Mouse (Mus musculus): ENCODE results near the gene Grm4.

Gene Grm4

DNA sequence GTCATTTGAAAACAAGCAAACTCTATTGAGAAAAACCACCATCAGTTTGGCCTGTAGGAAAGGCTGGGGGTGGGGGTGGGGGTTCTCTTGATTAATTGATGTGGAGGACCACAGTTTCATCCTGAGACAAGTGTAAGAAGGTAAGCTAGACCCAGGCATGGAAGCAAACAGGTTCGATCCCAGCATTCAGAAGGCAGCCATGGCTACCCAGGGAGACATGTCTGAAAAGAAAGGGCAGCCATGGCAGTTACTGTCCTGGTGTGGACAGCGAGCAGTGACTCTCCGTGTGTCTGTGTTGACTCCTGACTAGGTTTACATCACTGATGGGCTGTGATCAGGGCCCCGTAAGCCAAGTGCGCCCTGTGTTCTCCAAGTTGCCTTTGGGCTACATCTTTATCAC, at the start of gene Grm4:
Gene Grm4 (minus strand): TSS at position 101 of the 400 bp plus-strand sequence.
- DNase-seq (ENCODE audit: low spot score in 2 of 2): no peak

DNA sequence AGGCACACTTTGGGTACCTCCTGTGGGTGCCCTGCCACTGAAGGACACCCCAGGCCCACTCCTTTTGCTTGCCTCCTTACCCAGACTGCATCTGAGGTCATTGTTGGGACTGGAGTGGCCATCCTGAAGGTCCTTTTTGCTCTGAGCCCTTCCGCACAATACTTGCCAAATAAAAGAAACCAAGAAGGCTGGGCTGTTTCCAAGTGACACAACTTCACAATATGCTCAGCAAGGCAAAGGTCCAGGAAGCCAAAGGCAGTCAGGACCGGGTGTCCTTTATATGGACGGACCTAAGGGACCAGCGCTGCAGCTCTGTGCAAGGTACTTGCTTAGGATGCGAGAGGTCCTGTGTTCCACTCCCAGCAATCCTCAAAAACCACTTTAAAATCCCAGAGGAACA, 47.0 kb upstream of the Grm4 start:
- DNase-seq (ENCODE audit: low spot score in 2 of 2): no peak

DNA sequence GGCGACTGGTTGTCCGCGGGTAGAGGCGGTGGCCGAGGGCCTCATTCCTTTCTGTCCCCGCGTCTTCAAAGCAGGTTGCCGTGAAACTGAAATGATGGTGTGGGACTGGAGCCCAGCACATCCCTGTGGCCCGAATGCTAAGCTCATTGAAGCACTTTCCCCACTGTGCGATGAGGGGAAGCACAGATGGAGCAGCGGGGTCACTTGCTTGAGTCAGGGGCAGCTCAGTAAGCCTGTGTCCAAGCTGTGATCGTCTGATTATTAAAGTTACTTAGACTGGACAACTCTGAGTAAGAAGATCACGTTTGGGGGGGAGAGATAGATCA, 44.7 kb upstream of the Grm4 start:
- no peak for DNase-seq (ENCODE audit: low spot score in 2 of 2)

- peak; percentile 96 to 97 for DNase-seq (ENCODE audit: low spot score in 2 of 2)
Observed at GRCm38 (mm10) chr17:27565163-27565941, 44.1 kb upstream of the Grm4 start, which contains the start of gene AI413582. Gene AI413582, minus strand, starts transcription at chr17:27565756.

- no peak for DNase-seq (ENCODE audit: low spot score in 2 of 2)
Observed at GRCm38 (mm10) chr17:27564391-27565162, 43.4 kb upstream of the Grm4 start.

DNA sequence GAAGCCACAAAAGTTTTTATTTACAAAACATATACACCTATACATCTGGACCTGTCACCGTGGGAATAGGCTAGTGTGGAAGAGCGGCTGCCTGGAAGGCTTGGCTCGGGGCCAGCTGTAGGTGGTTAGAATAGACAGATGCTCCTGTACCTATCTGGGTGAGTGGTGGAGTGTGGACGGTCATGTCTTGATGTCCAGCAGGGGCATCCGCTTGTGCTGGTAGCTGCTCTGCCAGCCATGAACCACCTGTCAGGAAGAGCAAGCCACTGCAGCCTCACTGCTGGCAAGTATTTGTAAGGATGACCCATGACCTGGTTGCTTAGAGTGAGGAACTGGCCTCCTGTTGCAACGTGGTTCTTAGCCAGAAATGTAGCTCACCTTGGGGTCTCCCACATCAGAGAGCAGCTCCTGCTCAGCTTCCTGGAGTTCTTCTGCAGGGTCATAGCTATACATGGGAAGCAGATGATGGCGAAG, 42.6 kb upstream of the Grm4 start:
- DNase-seq (ENCODE audit: low spot score in 2 of 2): no peak

DNA sequence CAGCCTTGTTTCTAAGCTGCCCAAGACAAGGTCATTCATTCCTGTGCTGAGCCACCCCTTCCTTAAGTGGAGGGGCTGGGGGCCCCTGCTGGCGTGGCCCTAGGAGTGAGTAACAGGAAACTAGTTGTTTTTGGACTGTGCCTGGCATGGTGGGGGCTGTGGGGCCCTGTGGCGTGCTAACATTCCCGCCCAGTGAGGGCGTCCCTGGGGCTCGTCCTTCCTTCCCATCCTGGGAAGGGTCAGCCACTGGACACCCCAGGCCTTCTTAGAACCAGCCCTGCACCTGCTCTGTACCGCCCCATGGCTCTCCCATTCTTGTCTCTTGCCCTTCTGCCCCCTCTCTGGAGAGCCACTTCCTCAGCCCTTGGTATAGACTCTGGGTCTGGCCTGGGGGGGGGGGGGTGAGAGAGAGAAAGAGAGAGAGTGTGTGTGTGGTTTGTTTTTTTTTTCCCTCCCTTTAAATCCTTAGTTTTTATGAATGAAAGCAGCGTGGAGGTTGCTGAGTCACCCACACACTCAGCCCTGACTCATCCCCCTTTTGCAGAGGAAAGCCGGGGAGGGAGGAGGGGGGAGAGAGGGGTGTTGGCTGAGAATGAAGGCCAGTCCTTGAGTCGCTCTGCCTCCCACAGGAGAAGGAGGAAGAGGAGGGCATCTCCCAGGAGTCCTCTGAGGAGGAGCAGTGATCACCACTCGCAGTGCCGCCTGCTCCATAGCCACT, 40.8 kb upstream of the Grm4 start:
- peak in 1 of 2 experiments; percentile 73 for DNase-seq (ENCODE audit: low spot score in 2 of 2)

- DNase-seq (ENCODE audit: low spot score in 2 of 2): no peak
Observed at GRCm38 (mm10) chr17:27560926-27561480, 39.8 kb upstream of the Grm4 start.

GRCm38 (mm10) chr17:27559596-27559995, 38.4 kb upstream of the Grm4 start:
- no peak for DNase-seq (ENCODE audit: low spot score in 2 of 2)

- DNase-seq (ENCODE audit: low spot score in 2 of 2): no peak
Observed at GRCm38 (mm10) chr17:27558845-27559244, 37.6 kb upstream of the Grm4 start.

- DNase-seq (ENCODE audit: low spot score in 2 of 2): no peak
Observed at GRCm38 (mm10) chr17:27557927-27558661, 36.9 kb upstream of the Grm4 start.

- DNase-seq (ENCODE audit: low spot score in 2 of 2): peak in 1 of 2 experiments; percentile 72
Observed at GRCm38 (mm10) chr17:27557181-27557926, 36.2 kb upstream of the Grm4 start.

DNA sequence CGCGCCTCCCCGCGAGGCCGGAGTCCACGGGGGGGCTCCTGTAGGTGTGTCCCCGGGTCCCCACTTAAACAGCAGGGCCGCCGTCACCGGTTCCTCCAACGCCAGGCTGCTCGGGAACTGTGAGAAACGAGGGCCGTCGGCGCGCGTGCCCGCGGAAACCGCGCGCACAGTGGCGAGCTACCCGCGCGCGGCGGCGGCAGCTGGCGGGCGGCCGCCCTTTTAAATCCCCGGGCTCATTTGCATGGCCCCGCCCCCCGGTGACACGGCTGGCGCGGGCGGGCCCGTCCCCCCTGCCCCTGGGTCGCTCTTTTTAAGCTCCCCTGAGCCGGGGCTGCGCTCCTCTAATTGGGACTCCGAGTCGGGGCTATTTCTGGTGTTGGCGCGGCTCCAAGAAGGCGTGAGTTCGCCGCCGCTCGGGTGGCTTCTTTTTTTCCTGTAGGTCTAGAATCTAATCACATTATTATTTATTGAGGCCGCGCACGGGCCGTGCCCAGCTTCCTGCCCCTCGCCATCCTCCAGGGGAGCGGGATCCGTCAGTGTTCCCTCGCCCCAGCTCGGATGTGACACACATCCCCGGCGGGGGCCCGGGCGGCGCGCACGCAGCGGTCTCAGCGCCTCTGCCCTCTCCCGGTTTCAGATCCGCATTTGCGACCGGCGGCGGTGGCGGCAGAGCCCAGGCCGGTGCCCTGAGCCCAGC, 35.3 kb upstream of the Grm4 start, which contains the start of gene Hmga1:
Gene Hmga1 (plus strand): TSS at position 183 of the 697 bp plus-strand sequence.
- peak; percentile 90 to 91 for DNase-seq (ENCODE audit: low spot score in 2 of 2)

GRCm38 (mm10) chr17:27555512-27556172, 34.4 kb upstream of the Grm4 start:
- DNase-seq (ENCODE audit: low spot score in 2 of 2): peak in 1 of 2 experiments; percentile 69

- DNase-seq (ENCODE audit: low spot score in 2 of 2): no peak
Observed at GRCm38 (mm10) chr17:27555075-27555511, 33.9 kb upstream of the Grm4 start.

DNA sequence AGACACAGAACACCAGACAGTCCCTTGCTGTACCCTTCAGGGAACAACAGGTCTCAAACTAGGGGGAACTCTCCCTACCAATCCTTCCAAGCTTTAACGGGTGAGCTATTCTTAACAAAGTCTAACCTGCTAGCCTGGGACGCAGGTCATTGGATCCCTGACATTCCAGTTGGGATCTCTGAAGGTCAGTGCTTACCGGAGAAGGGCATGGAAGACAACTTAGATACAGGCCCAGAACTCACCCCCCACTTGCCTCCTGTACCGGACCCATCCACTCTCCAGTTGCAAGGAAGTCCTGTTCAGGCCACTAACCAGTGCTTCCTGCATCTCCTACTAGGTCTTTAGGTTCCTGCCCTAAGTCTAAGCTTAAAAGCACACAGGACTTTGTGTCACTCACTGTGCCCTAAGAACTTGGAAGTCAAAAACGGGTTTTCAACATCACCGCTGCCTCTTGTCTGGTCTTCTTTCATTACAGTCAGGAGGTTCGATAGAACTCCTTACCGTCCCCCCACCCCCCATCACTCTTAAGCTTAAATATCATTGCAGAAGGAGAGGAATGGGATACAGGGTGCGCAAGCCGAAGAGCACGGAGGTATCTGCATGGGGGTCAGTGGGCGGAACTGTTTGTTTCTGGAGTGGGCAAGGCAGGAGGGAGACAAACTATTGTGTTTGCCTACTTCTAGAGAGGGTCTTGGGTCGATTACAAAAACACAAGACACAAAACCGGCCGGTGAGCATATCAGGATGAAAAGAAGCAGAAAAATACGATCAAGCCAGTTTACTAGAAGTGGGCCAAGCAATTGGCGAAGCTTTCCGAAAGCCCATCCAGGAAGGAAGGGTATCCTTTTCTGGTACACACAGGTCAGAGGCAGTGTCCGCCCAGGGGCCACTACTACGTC, 33.1 kb upstream of the Grm4 start:
- no peak for DNase-seq (ENCODE audit: low spot score in 2 of 2)

DNA sequence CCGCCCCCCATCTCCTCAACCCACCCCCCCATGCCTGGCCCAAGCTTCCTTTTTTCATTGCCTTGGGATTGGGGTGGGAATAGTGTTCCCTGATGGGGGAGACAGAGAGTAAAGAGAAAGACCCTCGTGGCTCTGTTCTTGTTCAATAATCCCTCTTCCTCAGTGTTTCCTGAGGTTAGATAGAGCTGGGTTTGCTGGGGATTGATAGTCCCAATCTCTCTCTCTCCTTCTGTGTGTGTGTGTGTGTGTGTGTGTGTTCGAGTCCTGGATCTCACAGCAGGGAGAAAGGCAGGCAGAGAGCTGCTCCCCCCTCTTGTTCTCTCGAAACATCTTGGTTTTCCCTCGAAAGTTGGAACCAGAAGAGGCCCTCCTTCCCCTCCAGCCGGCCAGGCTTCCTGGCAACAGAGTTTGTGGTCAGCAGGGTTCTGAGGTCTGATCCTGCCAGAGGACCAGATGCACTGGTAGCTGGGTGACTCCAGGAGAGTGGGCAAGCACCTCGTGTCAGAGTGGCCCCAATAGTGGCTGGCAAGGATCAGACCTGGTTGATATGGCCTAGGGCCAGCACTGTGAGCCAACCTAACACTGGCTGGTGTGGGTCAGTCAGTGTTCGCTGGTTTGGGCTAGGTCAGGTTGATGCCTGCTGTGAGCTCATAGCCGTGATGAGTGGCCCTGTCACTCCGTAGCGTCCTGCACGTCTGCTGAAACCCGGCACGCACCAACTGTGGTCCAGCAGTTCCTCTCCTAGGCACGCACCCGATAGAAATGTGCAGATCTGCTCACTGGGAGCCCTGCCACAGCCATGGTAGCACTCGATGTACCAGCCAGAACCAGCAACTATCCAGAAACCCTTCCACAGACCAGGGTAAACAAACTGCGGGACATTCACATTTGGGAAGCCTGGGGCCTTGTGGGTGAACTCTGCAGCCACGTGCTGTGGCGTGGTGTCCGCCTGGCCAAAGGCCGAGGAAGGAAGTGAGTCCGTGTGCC, 31.3 kb upstream of the Grm4 start:
- DNase-seq (ENCODE audit: low spot score in 2 of 2): no peak

Measured in right cerebral cortex, postnatal 10 days (tissue).